Mouse (Mus musculus): ENCODE measurements around the gene Zmat1.
"Not testable (repeated sequence)": the region's sequence is repeated elsewhere in the genome, so short reads cannot be mapped to it uniquely, and the experiment has no call there.

Gene Zmat1

DNA sequence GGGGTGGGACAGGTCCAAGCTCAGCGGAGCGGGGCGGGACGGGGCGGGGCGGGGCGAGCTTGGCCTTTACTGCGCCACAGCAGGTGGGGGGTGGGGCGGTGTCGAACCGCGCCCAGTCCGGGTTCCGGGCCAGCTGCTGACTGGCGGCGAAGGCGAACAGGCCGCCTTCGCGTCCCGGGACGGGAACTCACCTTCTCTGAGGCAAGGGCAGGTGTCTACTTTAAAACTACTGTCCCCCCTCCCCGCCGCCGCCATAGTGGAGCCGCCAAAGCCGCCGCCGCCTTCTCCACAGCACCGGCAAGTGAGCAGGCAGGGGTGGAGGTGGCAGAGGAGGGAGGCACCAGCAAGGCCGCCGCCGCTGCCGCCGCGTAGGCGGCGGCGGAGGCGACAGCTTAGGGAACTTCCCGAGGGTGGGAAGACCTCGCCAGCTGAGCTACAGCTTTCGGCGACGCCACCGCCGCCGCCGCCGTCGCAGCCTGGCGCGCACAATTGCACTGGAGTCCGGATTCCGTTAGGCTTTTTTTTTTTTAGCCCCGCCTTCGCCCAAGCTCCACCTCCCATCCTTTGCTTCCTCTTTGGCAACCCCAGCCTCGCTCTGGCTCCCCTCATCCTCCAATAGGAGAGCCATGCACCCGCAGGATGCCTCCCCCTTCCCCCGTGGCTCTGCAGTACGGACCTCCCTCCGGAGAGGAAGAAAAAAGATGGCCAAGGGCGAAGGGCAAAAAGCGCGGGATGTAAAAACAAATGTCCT lies at the start of gene Zmat1:
TSS of gene Zmat1 (minus strand) at position 490 of the 751 bp plus-strand sequence.
- peak; percentile 92 for DNase-seq (ENCODE audit: low spot score)

DNA sequence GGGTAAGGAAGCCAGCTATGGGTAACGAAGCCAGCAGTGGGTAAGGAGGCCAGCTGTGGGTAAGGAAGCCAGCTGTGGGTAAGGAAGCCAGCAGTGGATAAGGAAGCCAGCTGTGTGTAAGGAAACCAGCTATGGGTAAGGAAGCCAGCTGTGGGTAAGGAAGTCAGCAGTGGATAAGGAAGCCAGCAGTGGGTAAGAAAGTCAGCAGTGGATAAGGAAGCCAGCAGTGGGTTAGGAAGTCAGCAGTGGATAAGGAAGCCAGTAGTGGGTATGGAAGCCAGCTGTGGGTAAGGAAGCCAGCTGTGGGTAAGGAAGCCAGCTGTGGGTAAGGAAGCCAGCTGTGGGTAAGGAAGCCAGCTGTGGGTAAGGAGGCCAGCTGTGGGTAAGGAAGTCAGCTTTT lies 44.9 kb upstream of the Zmat1 start:
- DNase-seq (ENCODE audit: low spot score), result not testable (repeated sequence)

DNA sequence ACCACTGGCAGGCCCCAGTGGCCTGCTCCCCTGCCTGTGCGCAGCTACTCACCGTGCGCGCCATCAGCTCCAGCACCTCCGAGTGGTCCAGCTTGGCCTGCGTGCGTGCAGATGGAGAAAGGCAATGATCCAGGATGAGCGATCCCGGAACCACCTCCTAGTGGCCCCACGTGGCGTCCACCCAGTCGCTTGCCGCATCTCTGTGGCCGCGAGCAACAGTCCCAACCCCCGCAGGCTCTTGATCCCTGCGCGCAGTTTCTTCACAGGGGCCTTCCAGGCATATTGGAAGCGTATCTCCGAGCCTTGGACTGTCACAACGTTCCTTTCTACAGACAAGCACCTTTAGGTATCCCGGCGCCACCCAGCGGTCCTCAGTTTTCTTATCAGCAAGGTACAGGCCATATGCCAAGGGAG lies 27.0 kb upstream of the Zmat1 start:
- DNase-seq (ENCODE audit: low spot score), result no peak

GRCm38 (mm10) chrX:135025135-135025534 lies 16.1 kb upstream of the Zmat1 start:
- no peak for DNase-seq (ENCODE audit: low spot score)

DNA sequence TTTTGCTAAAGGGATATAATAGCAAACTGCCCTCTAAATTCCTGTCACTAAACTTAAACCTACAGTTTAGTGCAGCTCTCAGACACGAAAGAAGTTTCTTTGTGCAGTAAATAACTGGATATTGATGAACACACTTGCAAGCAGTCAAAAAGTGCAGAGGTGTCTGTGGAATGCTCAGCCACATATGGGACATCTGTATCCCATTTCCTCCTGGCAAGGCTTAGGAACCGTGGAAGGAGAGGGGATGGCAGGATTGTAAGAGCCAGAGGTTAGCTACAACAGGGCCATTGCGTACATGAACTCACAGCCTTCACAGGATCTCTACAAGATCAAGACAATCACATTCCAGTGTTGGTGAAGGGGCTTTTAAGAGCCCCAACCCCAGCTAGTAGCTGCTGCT lies 2.4 kb upstream of the Zmat1 start:
- no peak for DNase-seq (ENCODE audit: low spot score)

- DNase-seq (ENCODE audit: low spot score), result no peak
Observed at GRCm38 (mm10) chrX:135009471-135009815, 434 bp upstream of the Zmat1 start.

DNA sequence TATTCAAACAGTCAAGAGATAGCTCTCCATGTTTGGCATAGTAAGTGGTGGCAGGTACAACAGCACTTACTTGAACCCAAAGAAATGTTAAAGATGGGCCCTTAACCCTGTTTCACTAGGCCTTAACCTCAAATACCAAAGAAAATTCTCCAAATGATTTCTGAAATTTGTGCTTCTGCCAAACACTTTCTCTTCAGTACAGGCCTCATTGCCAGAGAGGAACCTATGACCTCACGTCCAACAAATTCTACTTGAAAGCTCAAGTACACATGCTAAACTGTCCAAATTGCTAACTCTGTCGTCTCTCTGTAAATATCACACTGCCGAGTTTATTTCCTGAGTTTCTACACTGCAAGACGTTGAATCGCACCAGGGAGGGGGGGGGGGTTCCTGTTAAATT lies 988 bp downstream of the Zmat1 start:
- peak; percentile 1 for DNase-seq (ENCODE audit: low spot score)

DNA sequence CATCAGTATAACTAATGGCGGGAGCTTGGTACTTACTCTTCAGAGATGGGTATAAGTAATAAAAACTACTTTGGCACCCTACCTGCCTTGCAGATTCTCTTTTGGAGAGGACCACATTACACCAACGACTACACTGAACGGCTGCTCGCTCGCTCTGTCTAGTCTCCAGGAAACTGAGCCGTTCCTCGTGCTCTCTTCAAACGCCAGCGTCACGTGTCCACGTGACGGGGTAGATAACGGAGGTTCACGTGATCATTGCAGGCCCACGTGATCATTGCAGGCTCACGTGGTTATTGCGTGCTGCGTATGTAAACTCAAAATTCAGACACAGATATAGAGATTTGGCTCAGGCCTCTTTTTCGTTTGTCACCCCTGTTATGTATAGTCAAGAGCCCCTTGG lies 44.5 kb downstream of the Zmat1 start, which contains the start of gene Nxf2:
TSS of gene Nxf2 (minus strand) at position 209 of the 400 bp plus-strand sequence.
- no peak for DNase-seq (ENCODE audit: low spot score)

GRCm38 (mm10) chrX:134963305-134964094 lies 45.5 kb downstream of the Zmat1 start:
- DNase-seq (ENCODE audit: low spot score), result peak; percentile 75

- DNase-seq (ENCODE audit: low spot score), result peak; percentile 20
Observed at GRCm38 (mm10) chrX:134930361-134930760, 78.6 kb downstream of the Zmat1 start.

DNA sequence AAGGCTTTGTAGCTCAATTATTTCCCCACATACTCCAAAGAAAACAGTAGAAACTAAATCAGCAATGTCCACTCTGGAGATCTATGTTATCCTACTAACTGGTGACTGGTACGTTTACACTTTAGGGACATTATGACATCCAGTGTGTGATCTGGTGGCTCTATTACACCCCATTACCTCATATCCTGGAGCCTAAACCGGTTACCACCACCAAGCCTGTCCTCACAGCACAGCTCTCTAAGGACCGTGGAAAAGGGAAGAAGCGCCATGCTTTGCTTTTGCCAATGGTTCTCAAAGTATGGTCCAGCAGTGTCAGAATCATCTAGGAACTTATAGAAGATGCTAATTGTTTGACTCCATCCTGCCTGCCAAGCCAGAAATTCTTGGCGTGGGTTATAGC lies 79.1 kb downstream of the Zmat1 start:
- no peak for DNase-seq (ENCODE audit: low spot score)

DNA sequence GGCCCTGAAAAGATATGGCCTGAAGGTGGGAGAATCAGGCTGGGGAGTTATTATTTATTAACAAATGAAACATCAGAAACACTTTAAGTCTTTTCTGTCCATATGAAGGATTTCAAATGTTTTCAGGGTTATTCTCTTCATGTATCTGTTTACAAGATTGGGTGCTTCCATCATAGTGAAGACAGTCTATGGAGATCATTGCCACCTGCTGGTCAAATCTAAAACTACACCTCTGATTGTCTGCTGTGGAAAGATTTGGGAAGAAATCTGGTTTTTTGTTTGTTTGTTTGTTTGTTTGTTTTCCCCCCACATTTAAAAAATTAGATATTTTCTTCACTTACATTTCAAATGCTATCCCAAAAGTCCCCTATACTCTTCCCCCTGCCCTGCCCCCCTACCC lies 84.0 kb downstream of the Zmat1 start:
- DNase-seq (ENCODE audit: low spot score), result no peak

- no peak for DNase-seq (ENCODE audit: low spot score)
Observed at GRCm38 (mm10) chrX:134923675-134924424, 85.2 kb downstream of the Zmat1 start.

Data from T-cell, adult 2 months (primary cell).